Mouse (Mus musculus) stomach, embryonic 14.5 days (tissue): ENCODE data around the gene Col5a1. TPM values are rescaled to one million over a fixed set of nuclear protein-coding genes. Genes with fewer than 3 reads are reported as not detected.

Experiments
- ATAC-seq: fragments of 200-750 bp; cut with Nextera tagmentation; 2 replicates; pipeline ENCODE4 v1.8.0; 2017; ENCODE audit warnings: low read depth, moderate TSS enrichment; ENCODE audit not compliant: insufficient number of reproducible peaks, insufficient read depth, low FRiP score
- H3K27ac ChIP-seq: fragments of 300-500 bp; sonication (generic); 2 replicates; pipeline ENCODE4 v1.5.1; 2014; ENCODE audit warnings: mild to moderate bottlenecking, low read length, moderate library complexity, mixed read lengths
- H3K27me3 ChIP-seq: fragments of 300-500 bp; sonication (generic); 2 replicates; pipeline ENCODE4 v1.6.1; 2014; ENCODE audit warnings: low read length, control low read depth, mixed read lengths; ENCODE audit not compliant: control insufficient read depth, insufficient read depth
- H3K36me3 ChIP-seq: fragments of 300-500 bp; sonication (generic); 2 replicates; pipeline ENCODE4 v1.6.1; 2014; ENCODE audit warnings: mild to moderate bottlenecking, control low read depth, low read length, moderate library complexity, mixed read lengths; ENCODE audit not compliant: control insufficient read depth, insufficient read depth
- H3K4me1 ChIP-seq: fragments of 300-500 bp; sonication (generic); 2 replicates; pipeline ENCODE4 v1.6.1; 2014; ENCODE audit warnings: low read length, control low read depth, mixed read lengths; ENCODE audit not compliant: control insufficient read depth, insufficient read depth
- H3K4me2 ChIP-seq: fragments of 300-500 bp; sonication (generic); replicated peaks from 2 replicates; pipeline ENCODE4 v1.6.1; 2014; ENCODE audit warnings: low read depth, low read length, control low read depth
- H3K4me3 ChIP-seq: fragments of 300-500 bp; sonication (generic); 2 replicates; pipeline ENCODE4 v1.5.1; 2014; ENCODE audit warnings: low read depth, low read length, control low read depth
- H3K9ac ChIP-seq: fragments of 300-500 bp; sonication (generic); replicated peaks from 2 replicates; pipeline ENCODE4 v1.6.1; 2014; ENCODE audit warnings: low read depth, mild to moderate bottlenecking, control low read depth, low read length, moderate library complexity, mixed read lengths
- H3K9me3 ChIP-seq: fragments of 300-500 bp; sonication (generic); 2 replicates; pipeline ENCODE4 v1.6.1; 2016; ENCODE audit warnings: low read depth, low read length, control low read depth; ENCODE audit not compliant: control insufficient read depth
- WGBS: fragments of 180-500 bp; shearing (Covaris S2); extraction: QIAGEN DNeasy Blood & Tissue Kit; methylation state at CpG from one replicate; pipeline ENCODE4 v1.1.7; 2014; 5-methylcytosine and 5-hydroxymethylcytosine counted together
- polyA plus RNA-seq: library from polyadenylated mRNA; unstranded; fragments of >200 nt; fragmentation: Nextera tagmentation; extraction: Ambion mirVana; gene quantifications from 2 replicates; pipeline ENCODE4 v1.2.1, GENCODE M21; 2014

Gene Col5a1
- polyA plus RNA-seq, 1 experiment from 2014 or later: 160 TPM

DNA sequence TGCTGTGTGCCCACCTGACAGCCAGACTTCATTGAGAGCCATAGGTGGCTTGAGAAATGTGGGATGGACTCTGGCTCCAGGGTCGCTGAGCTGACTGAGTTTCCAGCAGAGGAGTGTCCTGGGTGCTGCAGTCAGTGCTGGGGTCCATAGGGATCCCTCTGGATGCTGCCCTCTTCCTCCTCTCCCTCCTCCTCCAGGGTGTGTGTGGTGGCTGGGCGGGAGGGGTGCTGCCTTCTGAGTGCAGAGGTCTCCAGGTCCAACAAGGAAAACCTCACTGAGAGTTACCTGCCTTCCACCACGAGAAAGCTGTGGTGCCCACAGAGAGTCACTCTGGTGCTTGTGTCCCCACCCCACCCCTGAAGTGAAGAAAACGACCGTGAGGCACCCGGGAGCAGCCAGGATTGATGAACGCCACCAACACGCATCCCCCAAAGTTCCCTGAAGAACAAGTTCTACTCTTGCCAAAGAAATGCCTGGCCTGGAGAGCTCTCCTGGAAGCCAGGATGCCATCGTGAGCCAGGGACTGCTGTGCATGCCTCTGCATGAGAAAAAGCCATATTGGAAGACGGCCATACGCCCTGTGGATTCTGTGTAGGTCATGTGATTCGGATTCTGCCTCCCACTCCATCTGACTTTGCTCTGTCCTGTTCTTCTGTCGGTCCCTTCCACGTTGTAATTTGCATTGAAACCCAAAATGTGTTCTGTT lies 152.3 kb downstream of the Col5a1 start:
- no peaks in the 10 kb centered on the region for H3K27me3 ChIP-seq
- H3K36me3 ChIP-seq: peaks cover 36% of the 10 kb centered on the region
- H3K27ac ChIP-seq: no peak overlapping the region
- no peak overlapping the region for H3K4me2 ChIP-seq
- no peak overlapping the region for H3K4me3 ChIP-seq
- no peak overlapping the region for H3K9ac ChIP-seq
- H3K9me3 ChIP-seq: no peaks in the 10 kb centered on the region
- 79% methylated on average over 14 of the region's 14 CpGs for WGBS
- no peak for ATAC-seq
- no peaks in the 10 kb centered on the region for H3K4me1 ChIP-seq

- H3K9me3 ChIP-seq: no peaks in the 10 kb centered on the region
- H3K4me1 ChIP-seq: no peaks in the 10 kb centered on the region
- ATAC-seq: no peak
- no peak overlapping the region for H3K4me2 ChIP-seq
- no peak overlapping the region for H3K27ac ChIP-seq
- no peaks in the 10 kb centered on the region for H3K27me3 ChIP-seq
- WGBS: 91% methylated on average over 10 of the region's 10 CpGs
- H3K36me3 ChIP-seq: peaks cover 29% of the 10 kb centered on the region
- H3K9ac ChIP-seq: no peak overlapping the region
- no peak overlapping the region for H3K4me3 ChIP-seq
Observed at GRCm38 (mm10) chr2:28039647-28040325, 153.6 kb downstream of the Col5a1 start.

DNA sequence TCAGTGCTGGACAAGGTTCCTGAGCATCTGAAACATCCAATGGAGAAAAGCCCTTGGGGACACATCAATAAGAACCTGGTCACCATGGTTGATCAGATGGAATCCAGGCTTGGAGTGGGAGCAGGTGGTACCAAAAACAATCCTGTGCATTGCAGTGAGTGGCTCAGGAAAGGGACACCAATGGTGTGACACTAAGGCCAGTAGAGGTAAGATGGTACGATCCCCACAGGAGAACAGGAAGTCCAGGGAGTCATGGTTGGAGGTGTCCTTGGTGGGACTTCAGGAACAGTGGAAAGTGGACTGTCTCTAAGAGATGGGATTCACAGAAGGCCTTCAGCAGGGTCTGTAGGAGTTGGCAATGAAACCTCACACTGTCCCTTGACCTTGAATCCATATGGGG lies 154.2 kb downstream of the Col5a1 start:
- ATAC-seq: no peak
- 100% methylated on average over 1 of the region's 1 CpGs for WGBS
- no peaks in the 10 kb centered on the region for H3K27me3 ChIP-seq
- peaks cover 24% of the 10 kb centered on the region for H3K36me3 ChIP-seq
- no peaks in the 10 kb centered on the region for H3K9me3 ChIP-seq
- no peak overlapping the region for H3K4me2 ChIP-seq
- H3K9ac ChIP-seq: no peak overlapping the region
- no peaks in the 10 kb centered on the region for H3K4me1 ChIP-seq
- no peak overlapping the region for H3K27ac ChIP-seq
- H3K4me3 ChIP-seq: no peak overlapping the region

- Histone ChIP-seq H3K27ac (no peak overlapping the region), H3K4me3 (no peak overlapping the region), H3K4me2 (no peak overlapping the region), H3K4me1 (0 out of 2 replicates have a peak, but pooled peaks cover 3% of the 10 kb centered on the region), H3K27me3 (no peaks in the 10 kb centered on the region), H3K9me3 (no peaks in the 10 kb centered on the region), H3K9ac (no peak overlapping the region), H3K36me3 (no peaks in the 10 kb centered on the region)
- WGBS: 86% methylated on average over 9 of the region's 9 CpGs
- ATAC-seq: no peak
Observed at GRCm38 (mm10) chr2:28044920-28045598, 158.8 kb downstream of the Col5a1 start.

- no peak for ATAC-seq
Observed at GRCm38 (mm10) chr2:28046311-28046710, 160.1 kb downstream of the Col5a1 start.

GRCm38 (mm10) chr2:28047092-28047491 lies 160.9 kb downstream of the Col5a1 start:
- 81% methylated on average over 7 of the region's 7 CpGs for WGBS
- no peak overlapping the region for H3K4me3 ChIP-seq

More at GRCm38 (mm10) chr2:28046311-28046710, 160.1 kb downstream of the Col5a1 start:
- Histone ChIP-seq H3K36me3 (no peaks in the 10 kb centered on the region), H3K4me2 (no peak overlapping the region), H3K9me3 (no peaks in the 10 kb centered on the region), H3K4me3 (no peak overlapping the region), H3K27me3 (no peaks in the 10 kb centered on the region), H3K9ac (no peak overlapping the region), H3K27ac (no peak overlapping the region), H3K4me1 (0 out of 2 replicates have a peak, but pooled peaks cover 3% of the 10 kb centered on the region)
- 74% methylated on average over 6 of the region's 6 CpGs for WGBS

DNA sequence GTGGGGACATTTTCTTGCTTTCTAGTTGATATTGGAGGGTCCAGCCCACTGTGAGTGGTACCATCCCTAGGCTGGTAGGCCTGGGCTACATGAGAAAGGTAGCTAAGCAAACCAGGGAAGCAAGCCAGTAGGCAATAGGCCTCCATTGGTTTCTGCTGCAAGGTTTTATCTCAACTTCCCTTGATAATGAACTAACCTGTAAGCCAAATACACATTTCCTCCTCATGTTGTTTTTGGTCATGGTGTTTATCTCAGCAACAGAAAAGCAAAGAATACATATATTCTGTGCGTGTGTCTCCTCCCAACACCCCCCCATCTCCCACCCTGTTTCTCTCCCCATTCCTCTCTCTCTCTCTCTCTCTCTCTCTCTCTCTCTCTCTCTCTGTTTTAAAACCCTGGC lies 173.7 kb downstream of the Col5a1 start:
- no peak for ATAC-seq
- Histone ChIP-seq H3K9ac (no peak overlapping the region), H3K27ac (no peak overlapping the region), H3K4me1 (no peaks in the 10 kb centered on the region), H3K4me2 (no peak overlapping the region), H3K4me3 (no peak overlapping the region), H3K36me3 (no peaks in the 10 kb centered on the region), H3K9me3 (no peaks in the 10 kb centered on the region), H3K27me3 (no peaks in the 10 kb centered on the region)
- 75% methylated on average over 1 of the region's 1 CpGs for WGBS

More at GRCm38 (mm10) chr2:28047092-28047491, 160.9 kb downstream of the Col5a1 start:
- no peaks in the 10 kb centered on the region for H3K9me3 ChIP-seq
- H3K9ac ChIP-seq: no peak overlapping the region
- no peaks in the 10 kb centered on the region for H3K27me3 ChIP-seq
- ATAC-seq: no peak
- H3K27ac ChIP-seq: no peak overlapping the region
- H3K4me2 ChIP-seq: no peak overlapping the region
- H3K36me3 ChIP-seq: no peaks in the 10 kb centered on the region
- H3K4me1 ChIP-seq: 0 out of 2 replicates have a peak, but pooled peaks cover 3% of the 10 kb centered on the region

DNA sequence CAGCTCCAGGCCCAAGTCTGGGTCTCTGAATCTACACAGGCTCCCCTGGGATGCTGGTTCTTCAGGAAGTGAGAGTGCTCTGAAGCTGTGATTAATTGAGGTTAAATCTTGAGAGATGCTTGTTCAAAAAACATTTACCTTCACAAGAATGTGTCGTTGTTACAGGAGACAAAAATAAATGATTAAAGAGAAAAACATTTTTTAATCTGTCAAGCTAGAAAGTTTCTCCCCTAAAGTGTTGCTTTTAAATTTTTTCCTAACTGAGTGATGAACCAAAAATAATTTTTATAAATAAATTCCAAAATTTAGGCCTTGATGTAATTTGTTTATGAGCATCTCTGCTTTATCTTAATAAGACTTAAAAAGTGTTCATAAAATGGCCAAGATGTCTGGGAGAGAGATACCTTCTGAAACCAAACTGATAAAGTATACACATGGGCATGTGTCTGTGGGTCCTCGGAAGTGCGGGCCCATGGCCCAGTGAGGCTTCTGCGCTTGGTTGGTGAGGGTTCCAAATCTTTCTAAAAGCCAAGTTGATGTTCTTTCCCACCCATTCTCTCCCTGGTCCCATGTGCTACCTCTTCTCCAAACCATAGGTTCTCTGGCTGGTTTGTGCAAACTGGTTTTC lies 177.6 kb downstream of the Col5a1 start:
- H3K9me3 ChIP-seq: no peaks in the 10 kb centered on the region
- no peak overlapping the region for H3K4me3 ChIP-seq
- H3K36me3 ChIP-seq: no peaks in the 10 kb centered on the region
- no peak overlapping the region for H3K9ac ChIP-seq
- WGBS: 74% methylated on average over 4 of the region's 4 CpGs
- no peak for ATAC-seq
- H3K27ac ChIP-seq: no peak overlapping the region
- H3K4me2 ChIP-seq: no peak overlapping the region
- no peaks in the 10 kb centered on the region for H3K4me1 ChIP-seq
- H3K27me3 ChIP-seq: no peaks in the 10 kb centered on the region
